Mouse (Mus musculus): ENCODE results near the gene Cyth2.

DNA sequence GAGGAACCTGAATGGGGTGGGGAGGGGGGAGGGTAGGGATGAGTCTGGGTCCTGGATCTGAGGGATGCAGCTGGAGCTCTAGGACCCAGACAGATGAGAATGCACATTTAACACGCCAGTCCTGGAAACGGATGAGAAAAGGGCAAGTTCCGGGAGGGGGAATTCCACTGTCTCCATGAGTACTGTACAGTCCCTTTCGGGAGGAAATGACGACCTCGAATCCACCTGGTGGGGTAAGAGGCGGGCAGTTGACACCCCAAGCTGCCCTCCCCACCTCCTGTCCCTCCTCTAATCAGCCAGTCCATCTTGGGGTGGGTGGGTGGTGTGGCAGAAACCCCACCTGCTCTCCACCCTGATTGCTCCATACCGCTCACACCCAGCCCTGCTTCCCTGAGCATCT lies 48.4 kb downstream of the Cyth2 start:
- TF ChIP-seq GATA1 (IDR thresholded peaks at IDR 0.05; ENCODE audit: low read length) (no peak), TAL1 (IDR thresholded peaks at IDR 0.05; ENCODE audit: low read length) (no peak)
